Mouse (Mus musculus) cerebellum, adult 8-10 months (tissue): ENCODE measurements at regions not wholly inside any gene's neighbourhood (a gene's known extent, or its start where the extent isn't known, plus 50 kb on each side); places are given as distances from the start of the nearest gene placed in this dataset.

Experiments used
- DNase-seq: peaks from one replicate; pipeline ENCODE4 v3.0.0; 2022

DNA sequence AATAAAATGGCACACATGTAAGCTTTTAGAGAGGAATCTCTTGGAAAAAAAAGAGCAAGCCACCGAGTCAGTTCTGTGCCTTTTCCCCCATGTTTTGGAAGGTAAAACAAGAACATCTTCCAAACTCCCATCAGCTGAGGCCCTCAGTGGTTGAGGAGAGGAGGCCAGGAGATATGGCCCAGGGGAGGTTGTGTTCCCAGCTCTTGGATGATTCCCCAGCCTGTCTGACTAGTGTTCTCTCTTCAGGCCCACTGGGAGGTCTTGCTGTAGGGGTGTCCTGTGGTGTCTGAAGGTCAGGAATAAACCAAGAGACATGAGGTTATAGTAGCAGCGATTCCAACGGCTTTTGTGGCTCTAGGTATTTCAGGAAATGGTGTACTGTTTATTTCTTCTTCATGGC, 643.2 kb downstream of the Rnf144a start:
- no peak for DNase-seq

DNA sequence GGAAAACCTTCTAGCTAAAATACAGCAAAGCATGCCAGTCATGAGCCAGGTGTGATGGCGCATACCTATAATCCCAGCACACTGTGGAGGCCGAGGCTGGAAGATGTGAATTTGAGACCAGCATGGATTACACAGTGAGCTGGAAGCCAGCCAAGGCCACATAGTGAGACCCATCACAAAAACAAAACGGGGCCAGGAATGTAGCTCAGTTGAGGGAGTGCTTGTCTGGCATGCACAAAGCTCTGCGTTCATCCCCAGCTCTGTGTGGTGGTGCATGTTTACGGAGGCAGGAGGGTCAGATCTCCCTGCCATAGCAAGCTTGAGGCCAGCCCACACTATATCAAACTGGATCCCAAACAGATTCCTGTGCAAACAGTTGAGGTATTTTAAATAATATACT, 646.4 kb downstream of the Rnf144a start:
- peak; percentile 13 for DNase-seq

DNA sequence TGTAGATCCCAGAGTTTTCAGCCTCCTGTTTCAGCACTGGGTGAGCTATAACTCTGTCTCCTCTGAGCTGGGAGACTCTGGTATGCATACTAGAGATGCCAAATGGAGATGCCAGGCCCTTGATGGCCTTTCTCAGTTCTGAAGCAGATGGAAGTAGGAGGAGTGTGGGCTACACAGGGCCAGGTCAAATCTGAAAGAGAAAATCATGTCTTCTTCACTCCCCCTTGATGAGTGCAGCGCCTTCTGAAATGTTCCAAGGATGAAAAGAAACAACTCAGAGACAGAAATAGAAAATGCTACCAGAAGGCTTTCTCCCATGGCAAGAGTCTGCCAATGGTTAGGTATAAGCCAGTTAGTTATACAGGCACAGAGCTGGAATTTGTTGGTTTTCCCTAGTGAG, 652.0 kb downstream of the Rnf144a start:
- DNase-seq: no peak

DNA sequence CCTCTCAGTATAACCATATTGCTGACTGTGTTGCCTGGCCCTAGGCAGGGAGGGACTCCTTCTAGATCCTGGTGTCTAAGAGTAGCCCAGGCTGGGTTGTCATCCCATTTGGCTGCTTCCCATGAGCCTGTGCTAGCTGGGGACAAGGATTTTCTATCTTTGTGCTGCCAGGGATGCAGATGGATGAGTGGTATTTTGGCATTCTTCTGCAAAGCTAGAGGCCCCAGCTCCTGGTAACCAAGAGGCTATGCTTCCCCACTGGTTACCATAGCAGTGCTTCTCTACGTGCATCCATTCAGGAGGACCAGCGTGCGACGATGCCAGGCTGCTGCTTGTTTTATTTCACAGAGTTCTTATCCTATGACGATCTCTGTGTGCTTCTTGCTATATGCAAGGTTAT, 658.0 kb downstream of the Rnf144a start:
- DNase-seq: peak; percentile 16

DNA sequence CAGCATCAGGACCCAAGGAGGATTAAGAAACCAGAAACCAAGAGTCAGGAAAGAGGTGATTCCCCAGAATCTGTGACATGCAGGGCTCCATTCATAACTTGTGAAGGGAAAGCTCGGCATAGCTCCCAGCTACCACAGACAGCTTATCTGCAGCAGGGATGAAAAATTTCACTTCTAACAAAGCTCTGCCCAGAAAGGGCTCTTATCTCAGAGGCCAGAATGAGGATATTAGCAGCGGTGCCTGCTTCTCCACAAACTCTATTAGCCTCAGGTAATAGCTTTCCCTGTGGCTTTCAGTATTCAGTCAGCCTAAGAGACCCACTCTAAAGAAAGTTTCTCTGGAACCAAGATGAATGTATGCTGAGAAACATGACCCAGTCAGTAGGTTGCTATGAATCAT, 636.9 kb upstream of the Id2 start:
- DNase-seq: no peak

DNA sequence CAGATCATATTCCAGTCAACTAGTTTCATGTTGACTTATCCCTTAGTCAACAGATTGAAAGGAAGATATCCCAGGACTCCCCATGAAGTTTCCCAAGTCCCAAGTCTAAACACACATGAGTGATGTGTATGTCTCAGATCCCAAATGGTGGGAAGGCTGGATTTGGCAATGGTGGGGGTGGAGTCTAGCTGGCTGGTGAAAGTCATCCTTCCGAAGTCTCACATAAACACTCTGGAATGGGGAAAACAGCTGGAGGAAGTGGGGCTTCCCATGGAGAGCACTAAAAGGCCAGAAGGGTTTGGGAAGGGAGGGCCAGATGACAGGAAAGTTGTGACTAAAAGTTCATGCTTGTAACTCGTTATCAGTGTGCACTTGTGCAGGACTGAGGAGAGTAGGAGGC, 628.8 kb upstream of the Id2 start:
- no peak for DNase-seq

DNA sequence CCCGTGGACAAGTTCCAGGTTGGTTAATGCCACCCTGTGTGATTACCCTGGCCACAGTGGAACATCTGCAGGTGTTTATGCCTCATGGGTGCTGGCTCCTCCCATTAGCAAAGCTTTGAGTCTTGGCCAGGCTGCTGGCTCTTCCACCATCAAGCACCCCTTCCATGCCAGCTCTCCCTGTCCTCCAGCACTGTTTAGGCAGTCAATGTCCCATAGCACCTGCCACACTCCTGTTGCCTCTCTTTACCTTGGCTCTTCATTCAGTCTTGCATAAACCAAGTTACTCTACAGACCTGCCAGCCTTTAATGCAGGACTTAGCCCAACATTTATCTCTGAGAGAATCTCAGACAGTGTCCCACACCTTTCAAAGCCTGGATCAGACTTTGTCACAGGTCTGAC, 614.2 kb upstream of the Id2 start:
- no peak for DNase-seq

DNA sequence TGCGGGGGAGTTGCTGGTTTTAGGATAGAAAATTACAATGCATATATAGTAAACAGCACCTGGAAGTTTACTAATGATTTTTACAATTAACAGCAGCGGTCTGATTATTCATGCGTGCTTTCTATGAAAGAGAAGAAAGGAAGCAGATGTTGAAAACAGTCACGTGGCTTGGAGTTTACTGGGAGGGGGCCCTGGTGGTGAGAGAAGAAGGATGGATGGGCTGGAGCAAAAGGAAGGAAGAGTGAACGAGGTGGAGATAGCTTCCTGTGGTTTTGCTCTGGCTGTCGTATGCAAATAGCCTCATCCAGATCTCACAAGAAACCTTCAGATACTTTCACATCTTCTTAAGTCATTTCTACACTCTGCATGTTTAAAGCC, 606.1 kb upstream of the Id2 start:
- DNase-seq: no peak

DNA sequence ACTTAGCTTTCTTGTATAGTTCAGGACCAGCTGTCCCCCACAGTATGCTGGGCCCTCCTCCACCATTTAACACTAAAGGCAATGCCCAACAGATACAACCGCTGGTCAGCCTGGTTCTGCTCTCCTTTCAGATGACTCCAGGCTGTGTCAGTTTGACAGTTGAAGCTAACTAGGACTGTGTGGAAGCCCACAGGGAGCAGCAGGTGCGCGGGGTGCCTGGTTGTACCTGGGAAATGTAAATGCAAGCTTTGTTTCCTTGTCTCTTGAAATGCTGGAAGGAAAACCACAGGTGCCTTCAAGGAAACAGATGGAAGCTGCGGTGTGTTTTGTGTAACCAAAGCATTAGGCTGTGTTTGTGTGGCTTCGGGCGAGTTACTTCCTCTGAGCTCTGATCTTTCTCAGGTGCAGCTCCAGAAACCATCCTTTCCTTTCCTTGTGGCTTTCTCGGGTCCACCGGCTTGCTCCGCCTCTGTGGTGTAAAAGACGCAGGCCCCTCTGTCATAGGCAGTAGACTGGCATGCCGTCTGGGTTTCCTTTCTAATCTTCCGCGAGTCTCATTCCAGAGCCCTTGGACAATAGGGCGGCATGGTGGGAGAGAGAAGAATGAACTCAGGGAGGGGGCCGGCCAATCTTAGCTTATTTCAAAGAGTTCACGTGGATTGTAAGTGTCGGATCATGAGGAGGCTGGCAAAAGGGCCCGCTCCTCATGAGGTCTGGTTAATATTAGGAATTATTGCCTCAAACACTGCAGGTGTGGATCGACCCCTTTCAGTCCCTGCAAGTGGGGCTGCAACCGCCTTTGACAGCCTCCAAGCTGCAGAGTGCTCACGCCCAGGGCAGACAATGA, 605.5 kb upstream of the Id2 start:
- no peak for DNase-seq

DNA sequence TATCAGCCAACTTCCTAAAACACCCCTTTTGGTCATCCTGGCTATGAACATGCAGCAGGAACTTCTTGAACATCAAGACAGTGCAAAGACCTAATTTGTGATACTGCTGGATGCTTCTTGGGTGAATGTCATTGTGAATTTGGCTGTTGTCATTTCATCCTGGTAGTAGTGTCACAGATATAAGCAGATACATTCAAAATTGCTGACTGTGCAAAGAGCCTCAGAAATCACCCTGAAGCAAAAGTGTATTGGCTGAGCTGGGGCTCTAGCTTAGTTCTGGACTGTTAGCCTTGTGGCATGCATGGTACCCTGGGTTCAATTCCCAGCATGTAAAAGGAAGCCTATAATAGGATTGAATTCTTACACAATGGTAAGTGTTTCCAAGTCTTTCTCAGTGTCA, 590.1 kb upstream of the Id2 start:
- no peak for DNase-seq

DNA sequence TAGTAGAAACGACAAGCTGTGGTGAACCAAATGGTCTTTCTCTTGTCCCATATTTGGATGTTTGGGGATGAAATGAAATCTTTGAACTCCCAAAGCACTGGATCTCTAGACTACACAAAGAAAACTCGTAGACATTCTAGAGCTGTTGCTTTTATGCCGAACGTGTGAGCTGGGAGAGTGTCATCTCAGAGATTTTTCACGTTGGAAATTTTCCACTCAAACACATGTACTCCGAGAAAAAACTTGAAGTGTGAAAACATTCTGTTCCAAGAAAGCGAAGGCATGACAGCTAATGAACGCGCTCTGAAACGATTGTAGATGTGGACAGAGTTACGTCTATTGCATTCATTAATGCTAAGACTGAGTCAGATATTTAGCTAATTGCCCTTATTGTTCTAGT, 579.7 kb upstream of the Id2 start:
- DNase-seq: no peak

DNA sequence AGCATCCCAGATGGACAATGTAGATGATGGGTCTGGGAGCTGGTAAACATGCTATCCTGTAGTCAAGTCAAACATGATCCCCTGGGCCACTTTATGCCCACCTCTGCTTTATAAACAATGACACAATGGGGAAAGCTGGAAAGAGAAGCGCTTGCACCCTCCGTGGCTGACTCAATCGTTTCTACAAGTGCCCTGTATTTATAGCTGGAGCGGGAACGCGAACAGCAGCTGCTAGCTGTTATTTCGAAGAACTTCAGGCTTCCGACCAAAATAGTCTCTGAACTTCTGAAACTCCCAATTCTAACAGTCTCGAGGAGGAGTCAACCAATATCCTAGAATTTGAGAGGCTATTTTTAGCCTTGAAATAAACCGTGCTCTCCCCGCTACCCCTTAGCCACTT, 571.4 kb upstream of the Id2 start:
- no peak for DNase-seq

DNA sequence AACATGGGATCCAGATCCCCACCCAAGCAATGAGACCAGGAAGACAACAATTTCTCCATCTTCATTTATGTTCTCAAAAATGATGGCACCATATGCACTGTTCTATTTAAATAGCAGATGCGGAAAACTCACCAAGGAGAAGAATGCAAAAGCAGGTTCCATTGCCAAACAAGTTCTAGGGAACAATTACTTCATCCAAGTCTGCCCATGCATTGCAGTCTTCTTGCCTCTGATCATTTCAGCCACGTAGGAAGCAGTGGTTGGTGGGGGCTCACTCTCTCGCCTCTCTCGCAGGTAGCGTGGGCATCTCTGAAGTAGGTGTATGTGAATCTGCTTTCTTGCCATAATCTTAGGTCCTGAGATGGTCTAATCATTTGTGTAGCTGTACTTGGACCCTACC, 557.5 kb upstream of the Id2 start:
- DNase-seq: no peak

DNA sequence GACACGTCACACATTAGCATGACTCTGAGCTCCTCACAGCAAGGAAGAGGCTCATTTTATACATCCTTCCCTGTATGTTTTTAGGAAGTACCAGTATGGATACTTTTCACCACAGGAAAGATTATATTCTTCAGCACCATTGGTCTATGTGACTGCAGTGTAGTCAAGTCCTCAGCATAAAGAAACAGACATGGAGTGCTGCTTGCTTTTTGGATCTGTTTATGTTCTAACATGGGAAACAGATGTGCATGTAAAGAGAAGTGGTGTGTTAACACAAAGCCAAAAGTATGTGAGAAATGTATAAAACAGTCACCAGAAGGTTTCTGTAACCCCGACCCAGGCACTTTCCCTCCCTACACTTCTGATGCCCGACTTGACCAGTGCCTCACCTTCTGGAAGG, 553.3 kb upstream of the Id2 start:
- DNase-seq: no peak

DNA sequence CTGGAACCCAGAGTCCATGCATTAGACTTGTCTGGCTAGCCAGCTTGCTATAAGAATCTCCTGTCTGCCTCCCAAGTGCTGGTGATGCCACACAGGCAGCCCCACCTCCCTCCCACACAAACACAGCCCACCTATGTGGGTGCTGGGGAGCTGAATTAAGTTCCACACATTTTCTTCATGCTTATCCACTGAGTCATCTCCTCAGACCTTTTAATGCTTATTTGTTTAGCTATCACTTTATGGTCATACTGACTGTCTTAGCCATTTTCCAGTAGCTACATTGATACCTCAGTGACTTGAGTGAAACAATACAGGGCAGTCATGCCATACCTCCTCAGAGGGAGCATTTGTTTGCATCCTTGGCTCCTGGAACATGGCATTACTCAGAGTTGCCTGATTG, 531.1 kb upstream of the Id2 start:
- DNase-seq: no peak

DNA sequence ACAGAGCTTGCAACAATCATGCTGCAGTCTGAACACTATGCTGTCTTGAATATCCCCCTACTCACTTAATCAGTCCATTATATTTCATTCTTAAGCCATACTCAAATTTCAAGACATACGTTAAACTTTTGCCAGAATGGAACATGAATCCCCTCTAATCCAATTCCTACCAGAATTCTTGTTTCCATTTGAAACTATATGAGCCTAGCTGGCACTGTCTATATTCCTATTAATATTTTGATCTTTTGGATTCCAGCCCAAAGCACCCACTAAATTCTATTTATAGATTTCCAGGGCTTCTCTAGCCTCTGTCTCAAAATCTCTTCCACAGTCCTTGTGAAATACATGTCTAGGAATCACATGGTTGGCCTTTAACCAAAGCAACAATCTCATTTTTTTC, 528.9 kb upstream of the Id2 start:
- no peak for DNase-seq

DNA sequence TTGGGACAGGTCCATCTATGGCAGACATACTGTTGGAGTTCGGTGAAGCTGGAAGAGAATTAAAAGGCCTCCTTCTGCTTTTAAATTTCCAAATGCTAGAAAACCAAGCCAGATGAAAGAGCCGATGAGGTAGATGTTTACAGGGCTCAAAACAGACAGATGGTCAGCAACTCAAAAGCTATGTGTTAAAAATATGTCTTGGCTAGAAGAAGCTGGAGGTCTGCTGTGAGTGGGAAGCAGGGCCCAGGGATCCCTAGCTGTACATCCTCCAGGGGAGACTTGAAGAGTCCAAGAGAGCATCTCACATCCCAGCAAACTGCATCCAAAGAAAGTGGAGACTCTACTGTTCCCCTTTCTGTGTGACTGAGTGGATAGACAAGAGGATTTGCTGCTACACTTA, 526.5 kb upstream of the Id2 start:
- no peak for DNase-seq

DNA sequence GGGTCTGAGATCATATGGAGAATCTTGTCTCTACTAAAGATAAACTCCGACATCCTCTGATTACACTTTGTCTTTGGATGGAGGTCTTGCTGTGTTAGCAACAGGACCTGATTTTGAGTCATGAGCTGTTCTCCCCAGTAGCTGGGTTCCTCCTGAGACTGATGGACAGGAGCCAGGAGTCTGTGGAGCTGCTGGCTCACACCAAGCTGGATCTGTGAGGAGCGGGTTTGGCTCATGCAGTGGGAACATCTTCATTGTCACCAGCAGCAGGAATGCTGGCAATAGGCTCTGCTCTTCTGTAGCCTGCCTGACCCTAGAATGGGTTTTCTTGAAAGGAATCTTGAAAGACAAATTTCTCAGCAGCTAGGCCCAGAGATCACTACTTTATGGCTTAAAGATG, 524.2 kb upstream of the Id2 start:
- DNase-seq: peak; percentile 25

DNA sequence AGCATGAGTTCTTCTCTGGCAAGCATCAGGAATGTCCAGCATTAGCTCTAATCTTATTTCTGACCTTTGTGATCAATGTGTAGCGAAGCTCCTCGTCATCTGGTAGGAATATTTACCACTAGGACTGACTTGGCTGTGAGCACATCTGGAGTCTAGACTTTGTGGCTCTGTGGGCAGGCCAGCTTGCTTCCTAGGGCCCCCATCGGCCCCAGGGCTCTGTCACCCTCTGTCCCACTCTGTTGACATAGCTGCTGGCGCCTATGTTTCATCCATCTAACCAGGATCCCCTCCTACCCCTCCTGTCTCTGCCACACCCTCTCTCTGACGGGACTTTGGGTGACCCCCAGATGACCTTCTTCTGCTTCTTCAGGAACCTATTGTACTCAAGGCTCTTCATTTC, 520.6 kb upstream of the Id2 start:
- DNase-seq: no peak

DNA sequence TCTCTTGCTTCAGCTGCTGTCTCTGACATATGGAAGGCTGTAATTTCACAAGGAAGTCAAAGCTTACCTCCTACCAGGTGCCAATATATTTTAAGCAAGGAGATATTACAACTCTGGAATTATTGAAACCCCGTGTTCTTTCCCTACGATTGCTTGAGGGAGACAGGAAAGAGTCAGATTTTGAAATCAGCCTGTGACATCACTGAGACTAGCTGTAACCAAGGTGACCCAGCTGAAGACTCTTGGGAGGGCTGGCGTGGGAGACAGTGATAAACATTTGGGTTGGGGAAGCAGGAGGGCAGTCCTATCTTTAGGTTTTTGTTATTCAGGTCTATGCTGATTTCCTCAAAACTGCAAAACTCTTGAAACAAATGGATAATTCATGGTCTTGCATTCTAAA, 518.4 kb upstream of the Id2 start:
- DNase-seq: no peak

DNA sequence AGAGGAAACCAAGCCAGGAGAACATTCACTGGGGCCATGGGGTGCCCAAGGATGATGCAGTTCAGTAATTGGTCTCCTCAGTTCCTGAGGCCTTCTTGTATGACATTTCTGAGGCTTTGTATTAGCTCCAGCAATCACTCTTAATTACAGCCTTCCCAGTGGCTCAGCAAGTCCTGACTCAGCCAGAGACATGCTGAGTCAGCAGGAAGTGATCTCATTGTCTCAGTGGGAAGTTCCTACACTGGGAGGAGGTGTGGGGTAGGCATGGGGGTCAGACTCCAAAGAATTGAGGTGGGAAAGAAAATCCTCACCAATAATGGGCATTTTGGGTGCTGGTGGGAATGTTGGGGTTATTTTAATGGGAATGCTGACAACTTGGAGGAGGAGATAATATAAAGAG, 516.5 kb upstream of the Id2 start:
- DNase-seq: no peak

DNA sequence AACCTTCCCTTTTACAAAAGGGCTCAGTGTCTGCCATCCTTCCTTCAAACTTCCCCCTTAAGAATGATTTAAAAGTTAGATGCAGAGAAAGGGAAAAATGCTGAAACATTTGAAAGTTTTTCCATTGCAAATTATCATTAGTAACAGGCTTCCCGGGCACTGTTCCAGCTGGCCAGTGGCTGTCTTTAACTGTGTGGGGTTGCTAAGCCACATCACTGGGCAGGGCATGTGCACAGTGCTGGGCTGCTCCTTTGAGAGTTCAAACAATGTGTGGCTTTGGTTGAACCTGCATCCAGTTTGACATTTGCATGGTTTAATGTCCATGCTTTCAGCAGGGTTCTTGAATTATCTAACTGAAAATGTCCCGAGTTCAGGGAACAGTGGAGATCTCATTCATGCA, 512.1 kb upstream of the Id2 start:
- DNase-seq: no peak

DNA sequence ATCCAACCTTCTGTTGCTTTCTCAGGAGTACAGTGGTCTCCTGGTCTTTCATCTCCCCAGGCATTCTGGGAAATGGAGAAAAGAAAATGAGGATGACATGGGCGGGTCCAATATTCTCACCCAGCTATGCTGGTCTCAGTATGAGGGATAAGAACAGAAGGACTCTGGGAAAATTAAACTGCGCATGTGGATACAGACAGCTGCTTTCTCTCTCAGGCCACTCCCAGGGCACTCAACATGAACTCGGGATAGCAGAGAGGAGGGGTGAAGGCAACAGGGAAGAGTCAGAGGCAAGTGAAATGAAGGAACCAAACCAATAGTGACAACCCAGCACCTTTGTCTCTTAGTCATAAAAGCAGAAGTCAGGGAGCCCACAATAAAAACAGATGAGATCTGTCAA, 508.5 kb upstream of the Id2 start:
- no peak for DNase-seq

DNA sequence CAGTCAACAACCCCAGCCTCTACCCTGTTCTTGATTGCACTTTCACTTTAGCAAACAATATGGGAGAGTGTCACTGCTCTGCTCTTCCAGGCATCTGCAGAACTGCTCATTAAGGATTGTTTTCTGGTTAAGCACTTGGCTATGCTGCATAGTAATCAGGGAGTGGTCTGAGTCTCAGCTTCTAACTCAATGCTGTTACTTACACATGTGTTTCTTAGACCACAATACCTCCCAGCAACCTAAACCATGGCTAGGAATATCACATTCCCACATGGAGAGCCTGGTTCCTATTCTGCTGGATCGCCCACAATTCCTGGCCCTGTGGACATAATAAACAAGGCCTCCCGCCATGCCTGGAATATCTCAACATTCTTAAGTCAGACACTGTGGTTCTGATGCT, 493.3 kb upstream of the Id2 start:
- DNase-seq: no peak

DNA sequence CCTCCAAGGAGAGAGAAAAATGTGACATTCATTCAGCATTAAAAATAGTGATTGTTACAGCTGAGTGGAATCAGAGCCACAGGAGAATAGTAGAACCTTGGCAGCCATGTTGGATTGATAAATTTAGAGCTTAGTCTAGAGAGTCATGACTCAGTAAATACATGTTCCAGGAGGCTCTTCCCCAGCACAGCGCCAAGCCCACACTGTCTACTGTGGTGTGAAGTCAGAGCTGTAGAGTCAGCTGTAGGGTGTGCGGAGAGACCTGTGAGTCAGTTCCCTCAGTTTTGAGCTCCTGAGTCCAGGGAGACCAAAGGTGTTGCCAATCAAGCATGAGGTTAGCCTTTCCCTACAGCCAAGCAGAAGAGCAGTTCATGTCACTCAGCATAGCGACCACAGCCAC, 488.8 kb upstream of the Id2 start:
- DNase-seq: no peak

DNA sequence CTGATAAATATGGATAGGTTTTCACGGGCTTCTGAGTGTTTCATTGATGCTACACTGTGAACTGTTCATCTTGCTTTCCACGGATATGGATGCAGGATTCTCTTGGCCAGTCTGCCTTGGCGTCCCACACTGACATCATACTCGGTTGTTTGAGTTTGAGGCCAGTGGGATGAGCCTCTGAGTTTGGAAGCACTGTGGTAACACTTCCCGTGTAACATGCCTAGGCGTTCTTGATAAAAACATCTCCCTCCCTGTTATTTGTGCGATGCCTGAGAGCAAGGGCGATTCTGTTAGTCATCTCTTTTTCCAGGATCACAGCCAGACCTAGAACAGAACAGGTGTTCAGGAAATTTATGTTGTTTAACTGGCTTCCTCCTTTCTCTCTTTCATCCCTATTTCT, 482.5 kb upstream of the Id2 start:
- DNase-seq: peak; percentile 25
